Mouse (Mus musculus): ENCODE measurements around the gene Bri3.

- no peak for TF ChIP-seq POLR2A (IDR thresholded peaks at IDR 0.05; ENCODE audit: low read depth, low read length)
- TF ChIP-seq CTCF (IDR thresholded peaks at IDR 0.05; ENCODE audit: extremely low read depth, insufficient read length, insufficient replicate concordance, low read depth, low read length) = no peak
These were observed 20.1 kb upstream of the Bri3 start for GRCm38 (mm10) chr5:144223899-144224816.

All from small intestine, adult 2 months (tissue).